Mouse (Mus musculus): Measurements from ENCODE around the gene Exog. TPM values are rescaled to one million over a fixed set of nuclear protein-coding genes. Genes with fewer than 3 reads are reported as not detected.

Gene Exog
- 5.4 TPM in 2 replicates for polyA plus RNA-seq (2012; rRNA removed)

- DNase-seq (ENCODE audit: low read depth), result no peak
These were observed at the start of gene Exog for GRCm38 (mm10) chr9:119444738-119445429. Exog (plus strand) TSS chr9:119444943.

GRCm38 (mm10) chr9:119401351-119401750 lies 43.4 kb upstream of the Exog start:
- DNase-seq (ENCODE audit: low read depth), result peak; percentile 22

GRCm38 (mm10) chr9:119401801-119402214 lies 42.9 kb upstream of the Exog start, which contains the start of gene Acvr2b:
Acvr2b (plus strand) TSS chr9:119402118.
- DNase-seq (ENCODE audit: low read depth), result no peak

GRCm38 (mm10) chr9:119402253-119403235 lies 42.2 kb upstream of the Exog start:
- no peak for DNase-seq (ENCODE audit: low read depth)

- no peak for DNase-seq (ENCODE audit: low read depth)
These were observed 41.5 kb upstream of the Exog start for GRCm38 (mm10) chr9:119403236-119403641.

- DNase-seq (ENCODE audit: low read depth), result no peak
These were observed 40.7 kb upstream of the Exog start for GRCm38 (mm10) chr9:119404090-119404489.

- no peak for DNase-seq (ENCODE audit: low read depth)
These were observed 36.9 kb upstream of the Exog start for GRCm38 (mm10) chr9:119407884-119408283.

- no peak for DNase-seq (ENCODE audit: low read depth)
These were observed 35.7 kb upstream of the Exog start for GRCm38 (mm10) chr9:119408898-119409664.

GRCm38 (mm10) chr9:119409864-119410263 lies 34.9 kb upstream of the Exog start:
- DNase-seq (ENCODE audit: low read depth), result no peak

GRCm38 (mm10) chr9:119418025-119418424 lies 26.7 kb upstream of the Exog start:
- no peak for DNase-seq (ENCODE audit: low read depth)

- no peak for DNase-seq (ENCODE audit: low read depth)
These were observed 24.8 kb upstream of the Exog start for GRCm38 (mm10) chr9:119419852-119420438.

GRCm38 (mm10) chr9:119425217-119425975 lies 19.3 kb upstream of the Exog start:
- DNase-seq (ENCODE audit: low read depth), result no peak

- no peak for DNase-seq (ENCODE audit: low read depth)
These were observed 18.7 kb upstream of the Exog start for GRCm38 (mm10) chr9:119425976-119426415.

- DNase-seq (ENCODE audit: low read depth), result no peak
These were observed 18.3 kb upstream of the Exog start for GRCm38 (mm10) chr9:119426483-119426882.

GRCm38 (mm10) chr9:119430311-119430710 lies 14.4 kb upstream of the Exog start:
- no peak for DNase-seq (ENCODE audit: low read depth)

- DNase-seq (ENCODE audit: low read depth), result no peak
These were observed 8.9 kb upstream of the Exog start for GRCm38 (mm10) chr9:119435855-119436254.

GRCm38 (mm10) chr9:119438065-119438464 lies 6.7 kb upstream of the Exog start:
- DNase-seq (ENCODE audit: low read depth), result no peak

- DNase-seq (ENCODE audit: low read depth), result no peak
These were observed 6.2 kb upstream of the Exog start for GRCm38 (mm10) chr9:119438498-119439000.

GRCm38 (mm10) chr9:119445737-119446136 lies 994 bp downstream of the Exog start:
- DNase-seq (ENCODE audit: low read depth), result no peak

GRCm38 (mm10) chr9:119455967-119456366 lies 11.2 kb downstream of the Exog start:
- no peak for DNase-seq (ENCODE audit: low read depth)
